Mouse (Mus musculus) ES-Bruce4 (cell line): ENCODE data around the gene Hoxb6.

ENCODE experiments used
- CTCF ChIP-seq: IDR thresholded peaks from one replicate; pipeline ENCODE4 v1.8.1; 2011; ENCODE audit warnings: low read depth, low read length
- EP300 ChIP-seq: IDR thresholded peaks from 2 replicates; pipeline ENCODE4 v1.6.1; 2011; ENCODE audit warnings: low read depth, low read length; ENCODE audit not compliant: insufficient read depth
- POLR2A ChIP-seq: IDR thresholded peaks from one replicate; pipeline ENCODE4 v1.8.1; 2011; ENCODE audit warnings: low read length; ENCODE audit not compliant: insufficient read depth

DNA sequence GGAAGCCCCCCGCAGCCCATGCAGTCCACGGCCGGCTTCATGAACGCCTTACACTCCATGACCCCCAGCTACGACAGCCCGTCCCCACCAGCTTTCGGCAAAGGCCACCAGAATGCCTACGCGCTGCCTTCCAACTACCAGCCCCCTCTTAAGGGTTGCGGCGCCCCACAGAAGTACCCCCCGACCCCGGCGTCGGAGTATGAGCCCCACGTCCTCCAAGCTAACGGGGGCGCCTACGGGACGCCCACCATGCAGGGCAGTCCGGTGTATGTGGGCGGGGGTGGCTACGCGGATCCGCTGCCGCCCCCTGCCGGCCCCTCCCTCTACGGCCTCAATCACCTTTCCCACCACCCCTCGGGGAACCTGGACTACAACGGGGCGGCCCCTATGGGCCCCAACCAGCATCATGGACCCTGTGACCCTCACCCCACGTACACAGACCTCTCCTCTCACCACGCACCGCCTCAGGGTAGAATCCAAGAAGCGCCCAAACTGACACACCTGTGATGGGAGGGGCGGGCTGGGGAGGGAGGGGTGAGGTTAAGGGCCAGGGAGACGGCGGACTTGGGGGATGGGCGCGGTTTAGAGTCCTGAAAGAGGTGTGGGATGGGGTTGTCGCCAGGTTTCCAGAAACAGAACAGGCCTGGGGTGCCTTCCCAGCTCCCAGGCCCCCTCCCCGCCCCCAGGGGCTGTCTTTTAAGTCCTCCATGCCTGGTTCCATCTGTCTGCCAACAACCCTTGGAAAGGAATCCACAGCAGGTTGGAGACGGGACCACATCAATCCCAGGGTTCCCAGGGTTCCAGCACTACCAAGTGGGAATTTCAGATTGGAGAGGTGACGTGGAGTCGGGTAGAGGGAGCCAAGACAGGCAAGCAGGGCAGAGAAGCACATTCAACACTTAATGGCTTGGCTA lies 53.9 kb downstream of the Hoxb6 start:
- TF ChIP-seq EP300 (no peak), CTCF (peak; percentile 8), POLR2A (no peak)
